Mouse (Mus musculus): ENCODE measurements around the gene H2-Eb2.

The H2-Eb2 gene

DNA sequence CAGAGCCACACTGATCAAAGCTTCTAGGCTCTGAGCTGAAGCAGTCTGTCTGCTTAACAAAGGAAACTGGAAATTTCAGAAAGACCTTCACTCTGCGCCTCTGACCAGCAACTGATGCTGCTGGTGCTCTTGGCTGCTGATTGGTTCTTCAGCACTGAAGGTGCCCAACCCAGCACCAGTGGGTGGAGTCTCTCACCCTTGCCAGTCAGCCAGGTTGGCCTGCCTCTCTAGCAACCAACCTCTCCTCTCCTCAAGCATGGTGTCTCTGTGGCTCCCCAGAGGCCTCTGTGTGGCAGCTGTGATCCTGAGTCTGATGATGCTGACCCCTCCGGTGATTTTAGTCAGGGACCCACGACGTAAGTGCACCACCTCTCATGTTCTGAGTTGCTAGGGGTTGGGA lies at the start of gene H2-Eb2:
H2-Eb2 (plus strand) TSS at position 230 of the 400 bp plus-strand sequence.
- in situ Hi-C loops (cut with MboI; ENCODE audit: unreplicated experiment in 2 of 2) = no loop called here

DNA sequence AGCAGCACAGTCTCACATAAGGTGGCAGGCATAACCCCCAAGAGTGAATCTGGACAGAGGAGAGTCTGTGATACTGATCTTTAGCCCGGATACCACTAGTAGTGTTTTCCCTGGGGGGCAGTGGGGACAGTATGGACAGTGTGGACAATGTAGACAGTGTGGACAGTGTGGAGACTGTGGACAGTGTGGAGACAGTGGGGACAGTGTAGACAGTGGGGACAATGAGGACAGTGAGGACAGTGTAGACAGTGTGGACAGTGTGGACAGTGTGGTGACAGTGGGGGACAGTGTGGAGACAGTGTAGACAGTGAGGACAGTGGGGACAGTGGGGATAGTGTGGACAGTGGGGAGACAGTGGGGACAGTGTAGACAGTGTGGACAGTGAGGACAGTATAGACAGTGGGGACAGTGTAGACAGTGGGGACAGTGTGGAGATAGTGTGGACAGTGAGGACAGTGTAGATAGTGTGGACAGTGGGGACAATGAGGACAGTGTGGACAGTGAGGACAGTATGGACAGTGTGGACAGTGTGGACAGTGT lies 44.9 kb upstream of the H2-Eb2 start:
- in situ Hi-C loops (cut with MboI; ENCODE audit: unreplicated experiment in 2 of 2) = no loop called here

DNA sequence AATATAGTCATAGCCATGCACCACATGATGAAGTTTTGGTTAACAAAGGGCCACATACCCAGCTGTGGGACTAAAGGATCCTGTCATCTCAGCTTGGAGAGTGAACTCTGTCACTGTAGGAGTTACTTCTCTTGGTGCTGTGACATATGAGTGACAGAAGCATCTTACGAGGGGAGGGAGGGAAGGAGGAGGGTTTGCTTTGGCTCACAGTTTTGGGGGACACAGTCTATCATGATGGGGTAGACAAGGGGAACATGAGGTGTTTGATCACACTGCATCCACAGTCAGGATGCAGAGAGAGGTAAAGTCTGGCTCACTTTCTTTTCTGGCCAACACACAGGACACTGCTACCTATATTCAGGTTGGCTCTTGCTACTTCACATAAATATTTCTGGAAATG lies 43.6 kb upstream of the H2-Eb2 start:
- in situ Hi-C loops (cut with MboI; ENCODE audit: unreplicated experiment in 2 of 2) = no loop called here

DNA sequence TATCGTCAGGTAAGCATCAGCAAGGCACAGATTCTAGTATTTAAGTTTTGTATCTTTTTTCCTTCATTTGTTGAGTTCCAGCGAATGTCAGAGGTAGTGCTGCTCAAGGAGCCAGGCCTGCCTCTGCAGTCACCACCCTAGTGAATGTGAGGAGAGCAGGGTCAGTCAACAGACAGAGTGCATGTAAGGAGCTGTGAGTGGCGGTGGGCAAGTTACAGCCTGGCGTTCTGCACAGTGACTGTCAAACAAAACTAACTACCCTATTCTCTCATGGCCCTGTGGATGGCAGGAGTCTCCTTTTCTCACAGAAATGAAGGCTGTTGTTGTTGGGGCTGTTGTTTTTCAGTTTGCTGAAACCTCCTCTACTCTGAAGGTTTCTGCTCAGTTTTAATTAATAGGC lies 40.1 kb upstream of the H2-Eb2 start:
- in situ Hi-C loops (cut with MboI; ENCODE audit: unreplicated experiment in 2 of 2) = no loop called here

DNA sequence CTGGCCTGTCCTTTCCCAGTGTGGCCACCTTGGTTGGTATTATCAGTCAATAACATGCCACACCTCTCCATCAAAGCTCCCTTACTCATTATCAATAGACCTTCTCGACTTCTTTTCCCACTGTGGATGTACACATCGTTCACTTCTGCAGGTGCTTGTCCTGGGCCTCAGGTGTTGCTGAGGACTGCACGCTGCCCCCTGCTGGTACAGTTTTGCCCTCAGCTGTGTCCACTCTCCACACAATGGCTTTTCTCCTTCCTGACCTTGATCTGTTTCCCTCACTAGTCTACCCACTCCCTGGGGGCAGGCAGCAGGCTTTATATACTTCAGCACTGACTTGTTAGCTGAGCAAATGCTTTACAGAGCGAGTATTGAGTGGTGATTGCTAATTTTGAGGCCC lies 39.6 kb upstream of the H2-Eb2 start:
- in situ Hi-C loops (cut with MboI; ENCODE audit: unreplicated experiment in 2 of 2) = no loop called here

DNA sequence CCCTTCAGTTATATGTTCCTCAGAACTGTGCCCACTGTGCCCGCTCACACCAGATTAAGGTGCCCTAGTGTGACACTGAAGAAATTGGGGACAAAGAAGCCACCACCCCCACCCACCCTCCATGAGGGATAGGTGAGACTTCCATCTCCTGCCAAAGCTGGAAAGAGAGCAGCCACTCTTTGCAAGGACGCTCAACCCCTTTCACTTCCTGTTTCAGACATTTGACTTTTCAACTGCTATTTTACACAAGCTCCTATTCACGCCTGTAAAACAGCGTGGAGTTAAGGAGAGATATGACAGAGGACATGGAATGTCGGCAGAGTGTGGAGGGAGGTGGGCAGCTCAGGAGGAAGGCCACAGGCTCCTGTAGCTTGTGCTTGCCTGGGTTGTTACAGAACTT lies 39.0 kb upstream of the H2-Eb2 start:
- in situ Hi-C loops (cut with MboI; ENCODE audit: unreplicated experiment in 2 of 2) = no loop called here

DNA sequence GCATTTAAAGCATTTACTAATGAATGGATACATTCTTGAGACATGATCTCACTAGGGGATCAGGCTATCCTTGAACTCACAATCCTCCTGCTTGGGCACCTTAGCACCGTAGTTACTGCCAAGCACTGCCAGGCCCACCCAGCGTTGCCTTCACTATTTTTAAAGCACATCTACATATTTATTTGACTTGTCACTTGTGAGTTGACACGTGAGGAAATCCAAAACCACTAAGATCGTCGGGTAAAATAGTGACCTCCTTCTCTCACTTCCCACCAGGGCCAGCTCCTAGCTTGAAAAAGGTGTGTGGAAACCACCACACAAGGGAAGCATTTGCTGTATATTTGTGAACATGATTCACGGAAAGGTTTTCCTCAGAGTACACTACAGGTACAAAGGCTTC lies 38.5 kb upstream of the H2-Eb2 start:
- in situ Hi-C loops (cut with MboI; ENCODE audit: unreplicated experiment in 2 of 2) = no loop called here

DNA sequence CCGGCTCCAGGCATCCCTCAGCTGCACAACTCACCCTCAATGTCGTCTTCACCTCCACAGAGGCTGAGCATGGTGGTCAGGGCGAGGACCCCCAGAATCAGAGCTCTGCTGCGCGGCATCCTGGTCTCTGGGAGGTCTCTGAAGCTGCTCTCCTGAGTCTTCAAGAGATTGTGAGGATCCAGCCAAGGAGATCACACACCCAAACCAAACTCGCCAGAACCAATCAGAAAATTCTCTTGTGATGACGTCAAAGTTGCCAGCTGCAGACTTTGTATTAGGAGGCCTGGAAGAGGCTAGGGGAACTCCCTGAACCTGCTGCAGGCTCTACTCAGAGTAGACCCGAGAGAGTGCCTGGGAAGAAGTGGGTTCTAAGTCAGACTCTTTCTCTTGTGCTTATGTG lies 37.8 kb upstream of the H2-Eb2 start, which contains the start of gene H2-Aa:
H2-Aa (minus strand) TSS at position 176 of the 400 bp plus-strand sequence.
- in situ Hi-C loops (cut with MboI; ENCODE audit: unreplicated experiment in 2 of 2) = no loop called here

DNA sequence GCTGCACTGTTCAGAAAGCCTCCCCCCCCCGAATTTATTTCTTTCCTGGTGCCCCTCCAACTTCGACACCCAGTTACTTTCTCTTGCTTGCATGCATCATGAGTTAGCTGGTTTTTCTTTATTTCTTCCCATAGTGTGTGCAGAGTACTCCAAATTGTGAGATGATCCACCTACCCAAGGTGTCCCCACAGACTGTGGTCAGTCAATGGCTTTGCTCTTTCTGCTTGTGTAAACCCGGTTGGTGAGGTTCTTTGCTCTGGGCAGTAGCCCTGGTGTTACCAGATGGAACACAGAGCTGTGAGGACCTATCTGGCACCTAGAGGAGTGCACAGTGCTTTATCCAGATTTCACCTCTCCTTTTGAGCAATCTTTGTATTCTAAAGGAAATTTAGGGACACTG lies 37.3 kb upstream of the H2-Eb2 start:
- in situ Hi-C loops (cut with MboI; ENCODE audit: unreplicated experiment in 2 of 2) = no loop called here

DNA sequence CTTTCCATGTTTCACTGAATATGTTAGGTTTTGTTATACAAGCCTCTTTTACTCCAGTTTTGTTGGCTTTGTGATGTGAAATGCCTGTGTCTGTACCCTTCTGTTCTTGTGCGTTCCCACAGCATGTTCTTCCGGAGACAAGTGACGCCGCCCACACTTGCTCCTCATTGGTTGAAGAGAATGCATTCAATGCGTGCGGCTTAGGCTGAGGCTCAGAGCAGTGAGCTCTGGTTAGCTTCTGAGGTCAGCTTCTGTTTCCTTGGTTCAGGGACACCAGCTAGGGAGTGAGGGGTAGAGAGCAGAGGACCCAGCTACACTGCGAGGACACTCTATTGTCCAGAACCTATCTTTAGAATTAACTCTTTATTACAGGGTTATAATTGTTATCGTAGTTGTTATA lies 33.9 kb upstream of the H2-Eb2 start:
- in situ Hi-C loops (cut with MboI; ENCODE audit: unreplicated experiment in 2 of 2) = no loop called here

DNA sequence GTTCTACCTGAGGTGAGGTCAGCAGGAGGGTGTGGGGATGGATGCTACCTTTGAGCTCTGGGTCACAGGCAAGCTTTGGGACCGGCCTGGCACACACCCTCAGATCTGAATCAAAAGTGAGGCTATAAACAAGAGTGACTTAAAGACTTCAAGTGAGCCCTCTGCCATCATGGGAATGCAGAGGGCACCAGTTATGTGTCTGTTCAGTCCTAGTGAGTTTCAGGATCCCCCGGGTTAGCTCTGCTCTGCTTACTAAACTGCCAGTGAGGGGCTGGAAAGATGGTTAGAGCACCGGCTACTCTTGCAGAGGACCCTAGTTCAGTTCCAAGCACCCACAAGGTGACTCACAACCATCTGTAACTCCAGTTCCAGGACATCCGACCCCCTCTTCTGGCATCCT lies 32.9 kb upstream of the H2-Eb2 start:
- in situ Hi-C loops (cut with MboI; ENCODE audit: unreplicated experiment in 2 of 2) = no loop called here

DNA sequence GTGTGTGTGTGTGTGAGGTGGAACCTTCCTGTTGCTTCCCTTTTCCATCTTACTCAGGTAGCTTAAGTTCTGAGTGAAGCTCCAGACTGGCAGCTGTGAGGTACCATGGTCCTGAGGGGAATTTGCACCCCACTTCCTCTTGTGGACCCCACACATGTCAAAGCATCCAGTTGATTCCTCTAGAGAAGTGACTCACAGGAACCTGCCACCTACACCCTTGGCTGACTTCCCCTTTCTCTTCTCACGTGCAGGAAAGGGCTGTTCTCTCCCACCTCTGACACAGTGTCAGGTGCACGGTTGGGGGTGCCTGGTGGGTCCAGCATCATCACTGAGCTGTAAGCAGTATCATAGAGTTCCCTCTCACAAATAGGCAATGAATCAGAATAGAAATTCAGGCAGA lies 31.9 kb upstream of the H2-Eb2 start:
- in situ Hi-C loops (cut with MboI; ENCODE audit: unreplicated experiment in 2 of 2) = no loop called here

DNA sequence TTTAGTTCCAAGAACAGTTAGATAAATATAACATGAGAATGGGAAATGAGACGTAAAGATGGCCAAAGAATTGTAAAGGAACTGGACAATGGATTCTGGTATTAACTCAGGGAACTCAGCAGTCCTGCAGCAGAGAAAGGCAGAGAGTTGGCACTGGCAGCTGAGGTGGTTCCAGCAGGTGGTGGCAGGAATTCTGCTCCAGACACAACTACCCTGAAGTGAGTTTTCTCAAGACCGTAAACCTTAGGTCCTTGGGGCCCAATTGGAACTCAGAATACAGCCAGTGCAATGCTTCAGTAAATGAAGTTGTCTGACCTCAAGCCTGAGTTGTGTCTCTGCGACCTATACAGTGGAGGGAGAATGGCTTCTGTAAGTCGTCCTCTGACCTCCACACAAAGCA lies 31.2 kb upstream of the H2-Eb2 start:
- in situ Hi-C loops (cut with MboI; ENCODE audit: unreplicated experiment in 2 of 2) = no loop called here

DNA sequence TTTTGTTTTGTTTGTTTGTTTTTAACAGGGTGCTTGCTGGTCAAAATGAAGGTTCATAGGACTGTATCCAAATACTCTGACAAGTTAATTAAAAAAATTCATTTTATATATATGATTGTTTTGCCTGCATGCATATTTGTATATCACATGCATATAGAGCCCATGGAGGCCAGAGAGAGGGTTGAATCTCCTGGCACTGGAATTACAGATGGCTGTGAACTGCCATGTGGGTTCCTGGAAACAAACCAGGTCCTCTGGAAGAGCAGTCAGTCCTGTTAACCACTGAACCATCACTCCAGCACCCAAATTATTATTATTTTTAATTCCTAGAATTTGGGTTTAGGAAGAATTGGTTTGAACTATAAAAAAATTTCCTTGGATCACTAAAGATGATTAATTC lies 30.2 kb upstream of the H2-Eb2 start:
- in situ Hi-C loops (cut with MboI; ENCODE audit: unreplicated experiment in 2 of 2) = no loop called here

DNA sequence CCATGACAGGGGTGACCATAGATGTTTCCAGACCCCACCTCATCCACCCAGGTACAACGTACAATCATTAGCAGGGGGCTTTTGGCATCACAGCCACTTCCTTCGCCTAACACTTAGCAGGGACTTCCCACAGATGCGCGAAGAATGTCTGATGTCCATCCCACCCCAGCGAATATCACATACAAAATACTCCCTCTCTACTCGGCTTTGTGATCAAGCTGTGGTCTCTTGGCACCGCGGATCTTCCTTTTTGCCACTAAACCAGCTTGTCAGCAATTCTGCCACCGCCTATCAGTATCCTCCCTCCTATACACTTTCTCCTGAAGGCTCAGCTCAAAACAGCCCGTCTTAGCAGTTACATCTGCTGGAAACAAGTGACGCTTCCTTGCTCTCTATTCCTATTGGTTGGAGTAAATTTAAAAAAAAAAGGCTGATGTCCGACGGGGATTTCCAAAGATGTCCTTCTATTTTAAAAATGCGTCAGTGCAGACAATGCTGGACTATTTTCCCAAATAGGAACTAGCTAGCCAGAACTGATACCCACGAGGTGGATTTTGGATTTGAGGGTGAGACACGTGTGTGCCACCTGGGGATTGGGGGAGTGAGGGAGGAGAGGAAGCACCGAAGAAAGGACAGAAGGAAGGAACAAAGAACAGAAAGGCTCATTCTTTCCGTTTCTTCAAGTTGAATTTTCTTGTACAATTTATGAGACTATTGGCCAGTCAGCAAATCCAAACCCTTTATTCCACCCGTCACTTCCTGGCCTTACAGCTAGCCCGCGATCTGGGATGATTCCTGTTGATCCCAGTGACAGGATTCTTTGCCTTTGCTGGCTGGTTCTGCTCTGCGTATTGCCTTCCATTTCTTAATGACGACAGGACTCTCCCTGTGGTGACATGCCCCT lies 29.3 kb upstream of the H2-Eb2 start:
- in situ Hi-C loops (cut with MboI; ENCODE audit: unreplicated experiment in 2 of 2) = no loop called here

DNA sequence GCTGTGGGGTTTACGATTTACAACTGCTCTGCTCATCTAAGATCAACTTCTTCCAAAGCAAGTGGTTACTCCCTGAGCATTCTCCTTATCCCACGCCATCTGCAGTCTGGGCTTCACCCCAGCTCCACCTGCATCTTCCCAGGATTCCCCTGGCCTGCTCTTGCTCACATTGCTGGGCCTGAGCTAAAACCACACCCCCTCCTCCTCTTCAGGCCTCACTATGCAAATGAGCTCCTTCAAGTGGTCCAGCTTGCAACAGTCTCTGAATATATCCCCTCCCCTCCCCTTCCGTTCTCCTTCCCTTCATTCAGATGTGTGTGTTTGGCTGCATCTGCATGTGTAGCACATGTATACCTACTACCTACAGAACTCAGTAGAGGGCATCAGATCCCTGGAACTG lies 26.1 kb upstream of the H2-Eb2 start:
- in situ Hi-C loops (cut with MboI; ENCODE audit: unreplicated experiment in 2 of 2) = no loop called here

DNA sequence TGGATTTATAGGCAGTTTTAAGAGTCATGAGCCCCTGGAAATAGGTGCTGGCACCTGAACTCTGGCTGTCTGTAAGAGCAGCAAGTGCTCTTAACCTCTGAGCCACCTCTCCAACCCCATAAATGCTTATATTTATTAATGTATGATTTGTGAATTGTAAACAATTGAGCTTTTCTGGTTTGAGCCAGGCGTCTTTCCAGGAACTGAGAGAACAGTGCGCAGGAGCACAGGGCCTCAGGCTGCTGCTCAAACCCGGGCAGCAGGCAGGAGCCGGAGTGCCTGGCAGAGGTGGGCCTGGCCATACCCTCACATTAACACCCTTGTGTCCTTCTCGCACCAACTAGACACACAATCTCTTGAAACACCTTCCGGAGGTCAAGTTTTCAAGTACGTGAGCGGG lies 25.4 kb upstream of the H2-Eb2 start:
- in situ Hi-C loops (cut with MboI; ENCODE audit: unreplicated experiment in 2 of 2) = no loop called here

DNA sequence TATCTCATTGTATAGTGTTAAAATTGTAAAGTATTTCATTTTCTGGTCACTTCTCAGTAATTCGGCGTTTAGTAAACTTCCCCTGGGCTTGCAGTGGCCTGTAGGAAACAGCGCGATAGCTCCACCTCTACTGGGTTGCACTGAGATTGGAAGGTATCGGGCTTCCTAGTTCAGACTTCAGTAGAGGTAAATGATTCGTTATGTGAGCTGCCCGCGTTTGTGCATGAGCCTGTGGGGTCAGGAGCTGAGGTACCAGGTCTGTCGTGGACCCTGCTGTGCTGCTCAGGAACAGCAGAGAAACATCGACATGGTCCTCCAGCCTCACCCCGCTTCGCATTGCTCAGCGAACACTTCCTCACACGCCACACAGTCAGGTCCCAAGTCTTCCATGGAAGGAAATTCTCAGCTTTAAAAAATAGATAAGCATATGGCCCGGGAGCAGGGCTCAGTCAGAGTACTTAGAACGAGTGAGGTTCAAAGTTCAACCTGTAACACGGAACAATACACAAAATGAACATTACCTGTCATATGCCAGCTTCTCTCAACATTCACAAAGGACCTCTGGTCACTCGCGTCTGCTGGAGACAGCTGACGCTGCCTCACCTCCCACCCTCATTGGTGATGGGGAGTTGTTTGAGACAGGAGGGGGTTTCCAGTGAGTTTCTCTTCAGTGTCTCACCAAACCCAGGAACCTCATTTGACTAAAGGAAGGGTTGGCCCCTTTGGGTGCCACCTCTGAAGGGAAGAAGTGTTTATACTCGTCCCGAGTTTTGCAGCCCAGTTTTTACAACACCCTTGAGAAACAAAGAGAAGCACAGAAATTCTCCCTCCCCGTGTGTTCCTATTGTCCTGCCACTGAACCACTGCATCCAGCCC lies 24.5 kb upstream of the H2-Eb2 start:
- in situ Hi-C loops (cut with MboI; ENCODE audit: unreplicated experiment in 2 of 2) = no loop called here

DNA sequence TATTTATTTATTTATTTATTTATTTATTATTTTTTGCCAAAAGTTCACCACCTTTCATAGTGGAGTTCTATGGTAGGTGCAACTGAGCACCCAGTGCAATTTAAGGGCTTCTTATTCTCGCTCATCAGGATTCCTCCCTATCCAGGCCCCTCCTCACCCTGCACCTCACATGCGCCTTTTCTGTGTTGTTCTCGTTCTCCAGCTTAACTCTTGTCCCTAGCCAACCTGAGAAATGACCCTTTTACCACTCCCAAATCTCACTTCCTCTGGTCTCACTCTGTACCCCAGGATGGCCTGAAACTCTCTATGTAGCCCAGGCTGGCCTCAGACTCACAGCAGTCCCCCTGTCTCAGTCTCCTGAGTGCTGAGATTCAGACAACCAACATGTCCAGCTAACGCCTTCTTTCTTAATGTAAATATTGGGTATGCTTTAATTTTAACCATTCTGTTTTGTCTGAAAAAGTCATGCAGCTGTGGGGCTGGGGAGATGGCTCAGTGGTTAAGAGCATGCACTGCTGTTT lies 23.7 kb upstream of the H2-Eb2 start:
- in situ Hi-C loops (cut with MboI; ENCODE audit: unreplicated experiment in 2 of 2) = no loop called here

DNA sequence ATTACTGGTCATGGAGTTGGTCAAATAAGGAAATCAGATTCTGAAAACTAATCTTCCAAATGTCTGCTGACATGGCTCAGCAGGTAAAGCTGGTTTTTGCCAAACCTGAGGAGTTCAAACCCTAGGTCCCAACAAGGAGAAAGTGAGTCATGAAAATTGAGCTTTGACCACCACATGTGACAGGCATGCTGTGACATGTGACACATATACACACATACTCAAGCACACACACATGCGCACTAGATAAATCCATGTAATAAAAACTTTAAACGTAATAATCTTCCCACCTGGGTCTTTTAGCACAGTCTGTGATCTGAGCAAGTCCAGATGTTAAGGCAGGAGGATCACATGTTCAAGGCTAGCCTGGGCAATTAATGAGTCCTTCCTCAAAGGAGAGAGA lies 21.7 kb upstream of the H2-Eb2 start:
- in situ Hi-C loops (cut with MboI; ENCODE audit: unreplicated experiment in 2 of 2) = no loop called here

DNA sequence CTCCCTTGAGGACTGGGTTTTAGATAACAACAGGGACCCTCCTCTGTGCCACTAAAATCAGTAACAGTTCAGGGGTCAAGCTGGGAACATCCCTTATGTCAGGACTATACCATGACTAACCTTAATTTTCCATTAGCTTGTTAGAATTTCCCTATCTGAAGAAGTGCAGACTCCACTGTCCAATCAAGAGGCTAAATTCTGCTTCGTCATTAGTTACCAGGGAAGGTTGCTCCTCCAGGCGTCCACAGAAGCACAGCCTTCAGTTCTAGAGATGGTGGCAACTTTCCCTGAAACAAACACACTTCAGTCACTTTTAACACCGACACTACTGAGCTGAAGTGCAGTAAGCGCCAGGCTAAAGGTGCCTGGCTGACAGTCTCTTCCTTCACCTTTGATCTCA lies 20.7 kb upstream of the H2-Eb2 start:
- in situ Hi-C loops (cut with MboI; ENCODE audit: unreplicated experiment in 2 of 2) = loop anchor here in 1 of 2 experiments (5.0 kb wide), 1 partner anchor 42 kb away; no protein-coding TSS in a partner anchor

All from v-Abl transformed pro-B cells (cell line).